Mouse (Mus musculus): ENCODE data around the gene C9orf72. TPM values are rescaled to one million over a fixed set of nuclear protein-coding genes. Genes with fewer than 3 reads are reported as not detected.

The C9orf72 gene
- total and polyA plus RNA-seq, 3 experiments: 4.1 to 4.2 TPM; not detected in 1

DNA sequence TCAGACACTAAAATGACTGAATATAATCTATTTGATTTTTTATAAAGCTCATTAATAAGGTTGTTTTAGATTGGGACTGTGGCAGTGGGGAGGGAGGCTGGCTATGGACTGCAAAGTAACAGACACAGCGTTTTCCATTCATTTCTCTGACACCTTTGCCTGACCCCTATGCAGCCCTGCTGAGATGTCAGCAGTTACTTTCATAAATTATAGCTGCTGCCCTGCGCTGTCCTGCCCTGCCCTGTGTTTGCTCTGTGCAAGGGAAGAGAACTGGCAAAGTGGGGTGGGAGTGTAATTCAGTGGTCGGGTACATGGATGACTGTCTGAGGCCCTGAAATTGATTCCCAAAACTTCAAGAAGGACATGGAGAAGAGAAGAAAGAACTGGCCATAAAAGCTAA lies 71.9 kb downstream of the C9orf72 start:
- Histone ChIP-seq H3K36me3 (ENCODE audit: control insufficient read depth in 1 of 2, insufficient read depth in 2 of 2, low read length in 2 of 2) (peaks cover 0 to 6% of the 10 kb centered on the region in 2 experiments; a peak in 2 of 4 replicates), H3K27ac (ENCODE audit: control insufficient read depth, low read depth, low read length) (no peak overlapping the region), H3K27me3 (ENCODE audit: control insufficient read depth in 1 of 2, insufficient read depth in 2 of 2, low read length in 2 of 2) (no peaks in the 10 kb centered on the region), H3K4me3 (ENCODE audit: control insufficient read depth in 1 of 2, insufficient read depth in 1 of 2, low read depth in 2 of 2, low read length in 2 of 2) (no peak overlapping the region), H3K9ac (ENCODE audit: control insufficient read depth, low read depth, low read length, poor library complexity, severe bottlenecking) (no peak overlapping the region), H3K79me2 (ENCODE audit: control insufficient read depth, insufficient read depth, low read length, poor library complexity) (peaks cover 1% of the 10 kb centered on the region), H3K4me1 (ENCODE audit: control insufficient read depth in 1 of 2, insufficient read depth in 2 of 2, low read length in 2 of 2) (peaks cover 2 to 10% of the 10 kb centered on the region in 2 experiments), H3K9me3 (replicated peaks; ENCODE audit: insufficient read depth, low read length) (no peaks in the 10 kb centered on the region)
- TF ChIP-seq ZC3H11A (IDR thresholded peaks at IDR 0.05; ENCODE audit: low read depth, low read length) (no peak), ELF1 (IDR thresholded peaks at IDR 0.05; ENCODE audit: low read depth, low read length) (no peak)
- DNase-seq (ENCODE audit: low read depth, low spot score): no peak

DNA sequence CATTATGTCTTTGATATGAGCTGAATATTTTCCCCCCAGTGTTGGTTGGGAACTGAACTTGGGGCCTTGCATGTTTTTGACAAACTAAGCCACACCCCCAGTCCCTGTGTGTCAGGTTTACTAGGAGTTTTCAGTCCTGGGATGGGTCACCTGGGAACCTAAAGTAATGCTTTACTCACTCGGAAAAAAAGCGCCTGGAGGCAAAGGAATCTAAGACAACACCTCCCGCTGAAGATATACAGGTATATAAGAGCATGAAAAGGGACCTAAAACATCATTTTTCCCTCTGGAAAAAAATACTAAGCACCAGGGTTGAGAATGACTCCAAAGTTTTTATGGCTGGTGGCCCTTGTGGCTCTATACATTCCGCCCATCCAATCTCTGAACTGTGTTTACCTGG lies 74.2 kb downstream of the C9orf72 start, which contains the start of gene Ifnk:
Gene Ifnk, plus strand, starts transcription at position 301 of the 400 bp plus-strand sequence.
- H3K27me3 ChIP-seq (ENCODE audit: control insufficient read depth in 1 of 2, insufficient read depth in 2 of 2, low read length in 2 of 2): no peaks in the 10 kb centered on the region
- no peak within 1 kb of the TSS for H3K9ac ChIP-seq (ENCODE audit: control insufficient read depth, low read depth, low read length, poor library complexity, severe bottlenecking)
- H3K9me3 ChIP-seq (replicated peaks; ENCODE audit: insufficient read depth, low read length): no peaks in the 10 kb centered on the region
- H3K36me3 ChIP-seq (ENCODE audit: control insufficient read depth in 1 of 2, insufficient read depth in 2 of 2, low read length in 2 of 2): peaks cover 0 to 3% of the 10 kb centered on the region in 2 experiments; a peak in 1 of 4 replicates
- peaks cover under 1% of the 10 kb centered on the region for H3K79me2 ChIP-seq (ENCODE audit: control insufficient read depth, insufficient read depth, low read length, poor library complexity)
- H3K4me1 ChIP-seq (ENCODE audit: control insufficient read depth in 1 of 2, insufficient read depth in 2 of 2, low read length in 2 of 2): peaks cover 0 to 4% of the 10 kb centered on the region in 2 experiments; a peak in 1 of 4 replicates
- no peak for DNase-seq (ENCODE audit: low read depth, low spot score)
- no peak for TF ChIP-seq ETS1 (IDR thresholded peaks at IDR 0.05; ENCODE audit: low read depth, low read length)
- TF ChIP-seq MEF2A (IDR thresholded peaks at IDR 0.05; ENCODE audit: extremely low read depth, insufficient replicate concordance, low read depth, low read length, poor library complexity, severe bottlenecking): no peak
- TF ChIP-seq BHLHE40 (IDR thresholded peaks at IDR 0.05; ENCODE audit: borderline replicate concordance, low read depth, low read length): no peak
- no peak for TF ChIP-seq KAT2A (conservative IDR thresholded peaks at IDR 0.05; ENCODE audit: low read depth, low read length)
- no peak for TF ChIP-seq SMC3 (IDR thresholded peaks at IDR 0.05; ENCODE audit: low read depth, low read length)
- TF ChIP-seq EP300 (IDR thresholded peaks at IDR 0.05; ENCODE audit: low read depth in 1 of 2, low read length in 2 of 2): no peak
- no peak for TF ChIP-seq MYB (IDR thresholded peaks at IDR 0.05; ENCODE audit: low read depth, low read length)
- no peak for TF ChIP-seq GATA1 (IDR thresholded peaks at IDR 0.05; ENCODE audit: low read depth, low read length)
- TF ChIP-seq MAZ (IDR thresholded peaks at IDR 0.05; ENCODE audit: low read depth, low read length): no peak
- TF ChIP-seq E2F4 (IDR thresholded peaks at IDR 0.05; ENCODE audit: borderline replicate concordance, low read depth, low read length): no peak
- no peak for TF ChIP-seq UBTF (IDR thresholded peaks at IDR 0.05; ENCODE audit: borderline replicate concordance, insufficient read depth, low read depth, low read length)
- no peak within 1 kb of the TSS for H3K27ac ChIP-seq (ENCODE audit: control insufficient read depth, low read depth, low read length)
- no peak within 1 kb of the TSS for H3K4me3 ChIP-seq (ENCODE audit: control insufficient read depth in 1 of 2, insufficient read depth in 1 of 2, low read depth in 2 of 2, low read length in 2 of 2)

DNA sequence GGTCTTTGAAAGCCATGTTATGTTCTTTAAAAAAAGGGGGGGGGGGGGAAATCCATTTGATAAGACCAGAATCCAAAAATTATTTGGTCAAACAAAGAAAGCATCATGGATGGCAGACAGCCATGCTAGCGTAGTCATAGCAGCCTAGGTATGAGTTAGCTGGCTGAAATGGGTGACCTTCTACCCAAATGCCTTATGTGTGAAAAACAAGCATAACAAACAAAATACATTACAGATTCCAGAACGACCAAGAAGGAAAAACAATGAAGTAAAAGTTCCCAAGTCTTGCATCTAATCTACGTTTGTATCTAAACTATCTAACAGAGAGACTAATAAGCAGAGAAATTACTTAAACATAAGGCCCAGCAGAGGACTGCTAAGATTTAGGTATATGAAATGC lies 75.3 kb downstream of the C9orf72 start:
- Histone ChIP-seq H3K27me3 (ENCODE audit: control insufficient read depth in 1 of 2, insufficient read depth in 2 of 2, low read length in 2 of 2) (no peaks in the 10 kb centered on the region), H3K4me3 (ENCODE audit: control insufficient read depth in 1 of 2, insufficient read depth in 1 of 2, low read depth in 2 of 2, low read length in 2 of 2) (no peak overlapping the region), H3K36me3 (ENCODE audit: control insufficient read depth in 1 of 2, insufficient read depth in 2 of 2, low read length in 2 of 2) (peaks cover 0 to 3% of the 10 kb centered on the region in 2 experiments; a peak in 1 of 4 replicates), H3K79me2 (ENCODE audit: control insufficient read depth, insufficient read depth, low read length, poor library complexity) (no peaks in the 10 kb centered on the region; the same call in 1 of the 2 replicates), H3K9ac (ENCODE audit: control insufficient read depth, low read depth, low read length, poor library complexity, severe bottlenecking) (no peak overlapping the region), H3K27ac (ENCODE audit: control insufficient read depth, low read depth, low read length) (no peak overlapping the region), H3K4me1 (ENCODE audit: control insufficient read depth in 1 of 2, insufficient read depth in 2 of 2, low read length in 2 of 2) (peaks cover 0 to 2% of the 10 kb centered on the region in 2 experiments; a peak in 1 of 4 replicates), H3K9me3 (replicated peaks; ENCODE audit: insufficient read depth, low read length) (no peaks in the 10 kb centered on the region)
- DNase-seq (ENCODE audit: low read depth, low spot score): no peak
- TF ChIP-seq ZC3H11A (IDR thresholded peaks at IDR 0.05; ENCODE audit: low read depth, low read length): no peak
- TF ChIP-seq RAD21 (IDR thresholded peaks at IDR 0.05; ENCODE audit: low read depth, low read length): no peak
- TF ChIP-seq NRF1 (IDR thresholded peaks at IDR 0.05; ENCODE audit: insufficient read depth, low read depth, low read length, poor library complexity, severe bottlenecking): no peak
- no peak for TF ChIP-seq USF2 (IDR thresholded peaks at IDR 0.05; ENCODE audit: borderline replicate concordance in 1 of 2, insufficient read depth in 1 of 2, low read depth in 1 of 2, low read length in 2 of 2)
- TF ChIP-seq BHLHE40 (IDR thresholded peaks at IDR 0.05; ENCODE audit: borderline replicate concordance, low read depth, low read length): no peak
- no peak for TF ChIP-seq ZMIZ1 (IDR thresholded peaks at IDR 0.05; ENCODE audit: low read depth, low read length)
- TF ChIP-seq KAT2A (conservative IDR thresholded peaks at IDR 0.05; ENCODE audit: low read depth, low read length): no peak
- no peak for TF ChIP-seq HCFC1 (IDR thresholded peaks at IDR 0.05; ENCODE audit: low read depth, low read length)
- no peak for TF ChIP-seq USF1 (IDR thresholded peaks at IDR 0.05; ENCODE audit: low read depth, low read length)
- TF ChIP-seq RCOR1 (IDR thresholded peaks at IDR 0.05; ENCODE audit: low read depth, low read length): no peak
- TF ChIP-seq ZKSCAN1 (IDR thresholded peaks at IDR 0.05; ENCODE audit: low read depth, low read length): no peak
- TF ChIP-seq ETS1 (IDR thresholded peaks at IDR 0.05; ENCODE audit: low read depth, low read length): no peak
- no peak for TF ChIP-seq MAZ (IDR thresholded peaks at IDR 0.05; ENCODE audit: low read depth, low read length)
- TF ChIP-seq E2F4 (IDR thresholded peaks at IDR 0.05; ENCODE audit: borderline replicate concordance, low read depth, low read length): no peak
- TF ChIP-seq MYB (IDR thresholded peaks at IDR 0.05; ENCODE audit: low read depth, low read length): no peak
- no peak for TF ChIP-seq CHD2 (IDR thresholded peaks at IDR 0.05; ENCODE audit: low read length)
- no peak for TF ChIP-seq MAFK (IDR thresholded peaks at IDR 0.05; ENCODE audit: borderline replicate concordance, low read depth, low read length)
